Mouse (Mus musculus): Measurements from ENCODE around the gene Inpp5b. TPM values are rescaled to one million over a fixed set of nuclear protein-coding genes. Genes with fewer than 3 reads are reported as not detected.

The Inpp5b gene
- polyA plus RNA-seq, 1 experiment, result 48.3 TPM

GRCm38 (mm10) chr4:124759305-124759811 lies 17.7 kb downstream of the Inpp5b start:
- TF ChIP-seq CTCF (IDR thresholded peaks at IDR 0.05; ENCODE audit: borderline replicate concordance, insufficient read depth, low read length), result no peak
- no peak for TF ChIP-seq POLR2A (IDR thresholded peaks at IDR 0.05; ENCODE audit: low read depth, low read length)
- Histone ChIP-seq H3K4me3 (ENCODE audit: insufficient read depth, low read length) (no peak overlapping the region), H3K27ac (ENCODE audit: insufficient read depth, low read length) (no peak overlapping the region), H3K4me1 (ENCODE audit: control insufficient read depth, insufficient read depth, low read length) (peaks cover 7% of the 10 kb centered on the region)

GRCm38 (mm10) chr4:124761201-124761600 lies 19.6 kb downstream of the Inpp5b start:
- Histone ChIP-seq H3K4me3 (ENCODE audit: insufficient read depth, low read length) (no peak overlapping the region), H3K4me1 (ENCODE audit: control insufficient read depth, insufficient read depth, low read length) (no peaks in the 10 kb centered on the region), H3K27ac (ENCODE audit: insufficient read depth, low read length) (no peak overlapping the region)
- TF ChIP-seq POLR2A (IDR thresholded peaks at IDR 0.05; ENCODE audit: low read depth, low read length) (no peak), CTCF (IDR thresholded peaks at IDR 0.05; ENCODE audit: borderline replicate concordance, insufficient read depth, low read length) (no peak)

- H3K4me3 ChIP-seq (ENCODE audit: insufficient read depth, low read length), result no peak overlapping the region
- H3K27ac ChIP-seq (ENCODE audit: insufficient read depth, low read length), result no peak overlapping the region
- TF ChIP-seq CTCF (IDR thresholded peaks at IDR 0.05; ENCODE audit: borderline replicate concordance, insufficient read depth, low read length) (no peak), POLR2A (IDR thresholded peaks at IDR 0.05; ENCODE audit: low read depth, low read length) (no peak)
- no peaks in the 10 kb centered on the region for H3K4me1 ChIP-seq (ENCODE audit: control insufficient read depth, insufficient read depth, low read length)
These were observed 21.3 kb downstream of the Inpp5b start for GRCm38 (mm10) chr4:124762858-124763452.

- TF ChIP-seq CTCF (IDR thresholded peaks at IDR 0.05; ENCODE audit: borderline replicate concordance, insufficient read depth, low read length), result no peak
These were observed 24.3 kb downstream of the Inpp5b start for GRCm38 (mm10) chr4:124765802-124766565.

GRCm38 (mm10) chr4:124766566-124766940 lies 24.9 kb downstream of the Inpp5b start:
- Histone ChIP-seq H3K4me3 (ENCODE audit: insufficient read depth, low read length) (no peak overlapping the region), H3K4me1 (ENCODE audit: control insufficient read depth, insufficient read depth, low read length) (no peaks in the 10 kb centered on the region; the same call in 1 of the 2 replicates), H3K27ac (ENCODE audit: insufficient read depth, low read length) (no peak overlapping the region)
- TF ChIP-seq CTCF (IDR thresholded peaks at IDR 0.05; ENCODE audit: borderline replicate concordance, insufficient read depth, low read length) (no peak), POLR2A (IDR thresholded peaks at IDR 0.05; ENCODE audit: low read depth, low read length) (no peak)

More at GRCm38 (mm10) chr4:124765802-124766565, 24.3 kb downstream of the Inpp5b start:
- no peaks in the 10 kb centered on the region; the same call in 1 of the 2 replicates for H3K4me1 ChIP-seq (ENCODE audit: control insufficient read depth, insufficient read depth, low read length)
- H3K27ac ChIP-seq (ENCODE audit: insufficient read depth, low read length), result no peak overlapping the region
- no peak overlapping the region for H3K4me3 ChIP-seq (ENCODE audit: insufficient read depth, low read length)

GRCm38 (mm10) chr4:124768963-124769591 lies 27.4 kb downstream of the Inpp5b start:
- TF ChIP-seq POLR2A (IDR thresholded peaks at IDR 0.05; ENCODE audit: low read depth, low read length) (no peak), CTCF (IDR thresholded peaks at IDR 0.05; ENCODE audit: borderline replicate concordance, insufficient read depth, low read length) (no peak)
- no peaks in the 10 kb centered on the region; the same call in 1 of the 2 replicates for H3K4me1 ChIP-seq (ENCODE audit: control insufficient read depth, insufficient read depth, low read length)
- no peak overlapping the region for H3K27ac ChIP-seq (ENCODE audit: insufficient read depth, low read length)
- no peak overlapping the region for H3K4me3 ChIP-seq (ENCODE audit: insufficient read depth, low read length)

DNA sequence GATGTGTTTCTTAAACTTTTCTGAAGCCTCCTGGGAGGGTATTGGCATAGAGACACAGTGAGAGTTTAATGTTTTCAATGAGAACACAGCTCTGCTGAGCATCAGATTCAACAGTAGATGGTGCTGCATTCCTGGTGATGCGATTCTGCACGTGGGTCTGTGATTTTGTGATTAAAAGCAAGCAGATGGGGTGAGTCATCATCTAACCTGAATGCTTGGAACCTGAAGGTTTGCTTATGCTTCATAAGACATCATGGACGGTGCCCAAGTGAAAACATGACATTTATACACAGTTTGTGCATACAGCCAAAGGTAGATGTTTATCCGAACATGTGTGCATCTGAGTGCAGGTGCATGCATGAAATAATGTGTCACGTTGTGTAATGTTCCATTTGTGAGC lies 29.0 kb downstream of the Inpp5b start:
- Histone ChIP-seq H3K4me1 (ENCODE audit: control insufficient read depth, insufficient read depth, low read length) (no peaks in the 10 kb centered on the region; the same call in 1 of the 2 replicates), H3K4me3 (ENCODE audit: insufficient read depth, low read length) (no peak overlapping the region), H3K27ac (ENCODE audit: insufficient read depth, low read length) (no peak overlapping the region)
- TF ChIP-seq CTCF (IDR thresholded peaks at IDR 0.05; ENCODE audit: borderline replicate concordance, insufficient read depth, low read length) (no peak), POLR2A (IDR thresholded peaks at IDR 0.05; ENCODE audit: low read depth, low read length) (no peak)

- TF ChIP-seq POLR2A (IDR thresholded peaks at IDR 0.05; ENCODE audit: low read depth, low read length) (no peak), CTCF (IDR thresholded peaks at IDR 0.05; ENCODE audit: borderline replicate concordance, insufficient read depth, low read length) (no peak)
- Histone ChIP-seq H3K27ac (ENCODE audit: insufficient read depth, low read length) (no peak overlapping the region), H3K4me1 (ENCODE audit: control insufficient read depth, insufficient read depth, low read length) (no peaks in the 10 kb centered on the region; the same call in 1 of the 2 replicates), H3K4me3 (ENCODE audit: insufficient read depth, low read length) (no peak overlapping the region)
These were observed 30.5 kb downstream of the Inpp5b start for GRCm38 (mm10) chr4:124772125-124772524.

- no peak overlapping the region for H3K27ac ChIP-seq (ENCODE audit: insufficient read depth, low read length)
- H3K4me1 ChIP-seq (ENCODE audit: control insufficient read depth, insufficient read depth, low read length), result no peaks in the 10 kb centered on the region; the same call in 1 of the 2 replicates
- TF ChIP-seq POLR2A (IDR thresholded peaks at IDR 0.05; ENCODE audit: low read depth, low read length) (no peak), CTCF (IDR thresholded peaks at IDR 0.05; ENCODE audit: borderline replicate concordance, insufficient read depth, low read length) (no peak)
- H3K4me3 ChIP-seq (ENCODE audit: insufficient read depth, low read length), result no peak overlapping the region
These were observed 31.8 kb downstream of the Inpp5b start for GRCm38 (mm10) chr4:124773449-124773848.
